Mouse (Mus musculus): ENCODE measurements at regions not wholly inside any gene's neighbourhood (a gene's known extent, or its start where the extent isn't known, plus 50 kb on each side); places are given as distances from the start of the nearest gene placed in this dataset.

DNA sequence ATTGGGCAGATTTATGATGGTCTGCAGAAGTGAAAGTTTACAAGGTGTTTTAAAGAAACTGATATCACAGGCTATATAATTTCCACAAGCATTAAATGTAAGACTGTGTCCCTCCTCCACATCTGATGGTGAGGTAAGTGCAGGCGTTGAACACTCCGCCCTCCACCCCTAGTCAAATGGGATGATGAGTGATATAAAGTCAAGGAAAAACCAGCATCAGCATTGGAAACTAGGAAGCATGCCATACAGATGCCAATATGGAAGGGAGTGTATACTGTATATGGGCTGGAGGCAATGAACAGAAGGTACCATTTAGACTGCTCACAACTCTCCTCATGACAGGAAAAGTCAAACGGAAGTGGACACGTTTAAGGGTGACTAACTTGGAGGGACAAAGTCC lies 468.5 kb upstream of the Gm26657 start:
- no peak for DNase-seq (ENCODE audit: extremely low read depth, low read depth)

GRCm38 (mm10) chr4:56264626-56265025 lies 475.2 kb upstream of the Gm26657 start:
- no peak for DNase-seq (ENCODE audit: extremely low read depth, low read depth)

GRCm38 (mm10) chr4:56263822-56264221 lies 476.0 kb upstream of the Gm26657 start:
- no peak for DNase-seq (ENCODE audit: extremely low read depth, low read depth)

DNA sequence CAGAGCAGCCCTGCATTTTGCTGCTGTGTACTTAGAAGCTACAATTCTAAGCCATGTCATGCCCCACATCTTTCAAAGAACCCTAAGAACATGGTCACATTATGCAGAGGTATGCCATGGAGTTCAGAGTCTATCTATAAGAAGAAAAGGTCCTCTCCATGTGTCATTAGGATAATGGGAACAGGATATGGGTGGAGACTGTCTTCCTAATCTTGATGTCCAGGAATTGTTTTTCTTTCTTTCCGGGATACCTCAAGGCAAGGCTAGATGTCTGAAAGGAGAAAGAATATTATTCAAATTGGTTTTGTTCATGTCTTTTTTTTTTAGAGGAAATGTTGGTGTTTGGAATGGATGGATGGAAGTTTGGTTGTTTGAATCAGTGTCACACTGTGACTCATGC lies 477.3 kb upstream of the Gm26657 start:
- no peak for DNase-seq (ENCODE audit: extremely low read depth, low read depth)

DNA sequence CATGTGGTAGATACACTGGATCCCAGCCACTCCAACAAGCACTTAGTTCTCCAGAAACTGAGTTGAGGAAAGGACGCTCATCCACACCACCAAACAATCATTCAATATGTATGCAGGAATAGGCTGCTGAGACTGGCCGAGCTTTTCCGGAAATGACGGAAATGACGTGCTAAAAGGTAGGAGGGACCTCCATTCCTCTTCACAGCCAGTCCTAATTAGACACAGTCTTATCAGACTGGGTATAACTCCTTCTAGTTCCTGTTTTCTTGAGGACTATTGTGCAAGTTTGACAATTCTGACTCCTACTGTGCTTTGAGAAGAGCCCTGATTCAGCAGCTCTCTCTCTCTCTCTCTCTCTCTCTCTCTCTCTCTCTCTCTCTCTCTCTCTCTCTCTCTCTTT lies 477.9 kb upstream of the Gm26657 start:
- no peak for DNase-seq (ENCODE audit: extremely low read depth, low read depth)

GRCm38 (mm10) chr4:56252375-56252774 lies 487.5 kb upstream of the Gm26657 start:
- DNase-seq (ENCODE audit: extremely low read depth, low read depth) = no peak

GRCm38 (mm10) chr4:56251766-56252165 lies 488.1 kb upstream of the Gm26657 start:
- DNase-seq (ENCODE audit: extremely low read depth, low read depth) = no peak

GRCm38 (mm10) chr4:56250611-56251010 lies 489.3 kb upstream of the Gm26657 start:
- no peak for DNase-seq (ENCODE audit: extremely low read depth, low read depth)

- DNase-seq (ENCODE audit: extremely low read depth, low read depth) = no peak
These were observed 496.0 kb upstream of the Gm26657 start for GRCm38 (mm10) chr4:56243863-56244262.

GRCm38 (mm10) chr4:56238496-56239488 lies 501.1 kb upstream of the Gm26657 start:
- no peak for DNase-seq (ENCODE audit: extremely low read depth, low read depth)

GRCm38 (mm10) chr4:56231414-56231813 lies 508.5 kb upstream of the Gm26657 start:
- DNase-seq (ENCODE audit: extremely low read depth, low read depth) = no peak

GRCm38 (mm10) chr4:56230451-56230850 lies 509.4 kb upstream of the Gm26657 start:
- DNase-seq (ENCODE audit: extremely low read depth, low read depth) = no peak

- no peak for DNase-seq (ENCODE audit: extremely low read depth, low read depth)
These were observed 513.4 kb upstream of the Gm26657 start for GRCm38 (mm10) chr4:56226493-56226892.

DNA sequence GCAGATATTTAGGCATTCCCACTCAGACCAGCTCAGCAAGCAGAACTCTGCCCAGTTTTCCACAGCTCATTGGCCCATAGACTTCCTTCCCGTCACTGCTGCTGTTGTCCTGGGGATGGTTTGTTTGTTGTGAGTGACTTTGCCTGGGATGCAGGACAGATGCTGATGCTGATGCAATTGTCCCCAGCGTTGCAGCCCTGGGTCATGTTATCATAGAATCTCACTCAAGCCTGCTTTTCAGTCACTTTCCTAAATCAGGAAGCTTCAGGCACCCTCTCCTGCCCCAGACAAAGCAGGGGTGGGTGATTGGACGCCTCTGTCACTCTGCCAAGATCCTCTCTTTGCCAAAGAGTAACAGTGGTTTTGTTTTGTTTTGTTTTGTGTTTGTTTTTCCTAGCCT lies 515.3 kb upstream of the Gm26657 start:
- no peak for DNase-seq (ENCODE audit: extremely low read depth, low read depth)

- no peak for DNase-seq (ENCODE audit: extremely low read depth, low read depth)
These were observed 517.7 kb upstream of the Gm26657 start for GRCm38 (mm10) chr4:56222023-56222776.

DNA sequence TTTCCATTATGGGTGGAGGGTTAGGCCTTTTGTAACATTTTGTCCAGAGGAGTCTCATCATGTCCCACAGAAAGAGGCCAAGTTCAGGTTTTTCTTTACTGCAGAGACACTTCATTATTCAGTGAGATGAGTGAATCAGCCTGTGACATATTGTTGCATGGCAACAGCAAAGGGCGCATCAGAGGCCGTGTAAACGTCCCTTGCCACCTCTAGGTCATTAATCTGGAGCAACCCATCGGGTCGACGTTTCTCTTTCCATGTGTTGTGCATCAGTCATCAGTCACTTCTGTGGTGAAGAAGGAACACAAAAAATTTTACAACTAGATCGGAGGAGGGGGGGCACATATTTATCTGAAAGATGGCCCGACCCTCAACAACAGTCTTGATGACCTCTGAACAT lies 519.3 kb upstream of the Gm26657 start:
- DNase-seq (ENCODE audit: extremely low read depth, low read depth) = no peak

DNA sequence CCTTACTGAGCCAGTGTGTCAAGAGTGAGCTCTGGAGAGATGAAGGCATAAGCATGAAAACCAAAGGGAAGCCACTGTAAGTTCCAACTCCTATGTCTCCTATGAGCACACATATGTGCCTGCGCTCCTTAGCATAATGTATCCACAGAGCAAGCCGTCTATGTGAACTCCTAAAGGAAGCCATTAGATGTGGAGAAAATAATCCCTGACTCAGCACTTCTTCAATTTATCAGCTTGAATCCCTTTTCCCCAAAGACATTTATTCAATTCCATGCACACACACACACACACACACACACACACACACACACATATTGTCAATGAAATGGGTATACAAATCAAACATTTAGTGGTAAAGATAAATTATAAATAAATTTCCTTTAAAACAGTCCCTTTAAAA lies 530.4 kb upstream of the Gm26657 start:
- no peak for DNase-seq (ENCODE audit: extremely low read depth, low read depth)

- DNase-seq (ENCODE audit: extremely low read depth, low read depth) = no peak
These were observed 532.1 kb upstream of the Gm26657 start for GRCm38 (mm10) chr4:56207726-56208125.

DNA sequence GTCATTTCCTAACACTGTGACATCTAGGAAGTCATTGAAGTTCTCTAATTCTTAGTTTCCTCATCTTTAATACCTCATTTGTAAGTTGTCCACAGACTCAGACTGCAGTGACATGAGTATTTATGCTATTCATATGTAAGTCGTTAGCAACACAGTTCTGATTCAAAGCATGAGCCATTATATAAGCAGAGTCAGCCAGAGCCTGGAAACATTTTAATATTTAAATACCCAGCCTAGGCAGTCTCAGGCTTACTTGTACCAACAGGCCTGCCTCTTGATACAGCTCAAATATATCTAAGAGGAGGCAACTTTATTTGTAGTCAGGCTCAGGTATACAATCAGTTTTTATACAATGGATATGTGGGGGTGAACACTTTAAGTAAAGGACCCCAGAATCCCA lies 534.8 kb upstream of the Gm26657 start:
- no peak for DNase-seq (ENCODE audit: extremely low read depth, low read depth)

- no peak for DNase-seq (ENCODE audit: extremely low read depth, low read depth)
These were observed 546.5 kb upstream of the Gm26657 start for GRCm38 (mm10) chr4:56193365-56193764.

GRCm38 (mm10) chr4:56192516-56192915 lies 547.4 kb upstream of the Gm26657 start:
- DNase-seq (ENCODE audit: extremely low read depth, low read depth) = no peak

- DNase-seq (ENCODE audit: extremely low read depth, low read depth) = no peak
These were observed 560.3 kb upstream of the Gm26657 start for GRCm38 (mm10) chr4:56179566-56179965.

Measured in MEL-GATA-1-ER (cell line).